Mouse (Mus musculus) adrenal gland, postnatal 14 days (tissue): Measurements from ENCODE around the gene Zfp275. TPM values are rescaled to one million over a fixed set of nuclear protein-coding genes. Genes with fewer than 3 reads are reported as not detected.

ENCODE experiments used
- total RNA-seq: library from RNA; stranded (reverse); gene quantifications from 2 replicates; pipeline ENCODE4 v1.2.3, GENCODE M21; 2021

The Zfp275 gene
- total RNA-seq, 1 experiment from 2014 or later = 19.3 TPM

Other genes with a start within 250 kb of the Zfp275 start
- gene Xlr3a, start 245.5 kb upstream of the Zfp275 start, total RNA-seq = 1.0 and 2.9 TPM in 2 replicates
- gene Gm14685, start 225.6 kb upstream of the Zfp275 start, total RNA-seq = 0.49 and 0.82 TPM in 2 replicates
- not detected in 2 replicates for gene Xlr5b, start 193.8 kb upstream of the Zfp275 start, total RNA-seq
- gene DXBay18, start 193.2 kb upstream of the Zfp275 start, total RNA-seq = 0.22 TPM in 1 of 2 replicates, not detected in the other
- not detected in 2 replicates for gene Spin2d, start 165.6 kb upstream of the Zfp275 start, total RNA-seq
- 8.9 and 10.4 TPM in 2 replicates for gene Xlr3b, start 150.4 kb upstream of the Zfp275 start, total RNA-seq
- gene Xlr4b, start 128.3 kb upstream of the Zfp275 start, total RNA-seq = 1.7 and 3.7 TPM in 2 replicates
- gene F8a, start 114.3 kb upstream of the Zfp275 start, total RNA-seq = 7.6 and 8.4 TPM in 2 replicates
- gene Xlr4c, start 99.5 kb upstream of the Zfp275 start, total RNA-seq = 0.85 and 1.2 TPM in 2 replicates
- gene Xlr3c, start 77.2 kb upstream of the Zfp275 start, total RNA-seq = not detected in 2 replicates
- 0.26 TPM in 1 of 2 replicates, not detected in the other for gene Xlr5a, start 49.6 kb upstream of the Zfp275 start, total RNA-seq
- gene Xlr5c, start 49.6 kb upstream of the Zfp275 start, total RNA-seq = 0.74 and 1.3 TPM in 2 replicates
- gene Gm45015, start 5.8 kb upstream of the Zfp275 start, total RNA-seq = not detected in 2 replicates
- not detected in 2 replicates for gene Gm18336, start 56.1 kb downstream of the Zfp275 start, total RNA-seq
- gene Zfp92, start 68.5 kb downstream of the Zfp275 start, total RNA-seq = 0.26 and 0.30 TPM in 2 replicates
- gene Trex2, start 92.7 kb downstream of the Zfp275 start, total RNA-seq = not detected in 2 replicates
- 22.8 and 25.2 TPM in 2 replicates for gene Haus7, start 116.4 kb downstream of the Zfp275 start, total RNA-seq
- 183 and 214 TPM in 2 replicates for gene Bgn, start 141.0 kb downstream of the Zfp275 start, total RNA-seq
- 16.3 and 20.9 TPM in 2 replicates for gene Atp2b3, start 160.5 kb downstream of the Zfp275 start, total RNA-seq